Mouse (Mus musculus): ENCODE results near the gene Il21r.

The Il21r gene

DNA sequence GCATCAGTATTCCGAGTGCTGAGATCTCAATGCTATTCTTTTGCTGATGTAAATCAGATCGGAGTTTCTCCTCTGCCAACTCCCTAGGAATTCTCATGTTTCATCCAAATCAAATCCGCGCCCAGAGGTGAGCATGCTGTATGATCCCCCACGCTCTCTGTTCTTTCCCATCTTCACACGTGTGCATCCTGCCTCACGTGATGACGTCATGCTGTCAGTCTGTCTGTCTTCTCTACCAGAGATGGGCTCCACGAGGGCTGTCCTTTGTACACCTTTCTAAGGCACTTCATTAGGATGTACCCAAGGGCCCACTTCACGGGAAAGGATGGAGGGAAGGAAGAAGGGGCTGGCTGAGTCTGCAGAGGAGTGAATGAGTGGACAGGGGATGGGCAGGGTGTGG, 3.1 kb upstream of the Il21r start:
- in situ Hi-C loops (cut with MboI, MseI), result loop anchor here (5.0 to 10.0 kb wide), 2 partner anchors 48 to 1425 kb away; partner anchors contain the start of genes Gm42742 (in 1 of the 2), Il4ra (in 1 of the 2), Maz (in 1 of the 2) and Prrt2 (in 1 of the 2)

DNA sequence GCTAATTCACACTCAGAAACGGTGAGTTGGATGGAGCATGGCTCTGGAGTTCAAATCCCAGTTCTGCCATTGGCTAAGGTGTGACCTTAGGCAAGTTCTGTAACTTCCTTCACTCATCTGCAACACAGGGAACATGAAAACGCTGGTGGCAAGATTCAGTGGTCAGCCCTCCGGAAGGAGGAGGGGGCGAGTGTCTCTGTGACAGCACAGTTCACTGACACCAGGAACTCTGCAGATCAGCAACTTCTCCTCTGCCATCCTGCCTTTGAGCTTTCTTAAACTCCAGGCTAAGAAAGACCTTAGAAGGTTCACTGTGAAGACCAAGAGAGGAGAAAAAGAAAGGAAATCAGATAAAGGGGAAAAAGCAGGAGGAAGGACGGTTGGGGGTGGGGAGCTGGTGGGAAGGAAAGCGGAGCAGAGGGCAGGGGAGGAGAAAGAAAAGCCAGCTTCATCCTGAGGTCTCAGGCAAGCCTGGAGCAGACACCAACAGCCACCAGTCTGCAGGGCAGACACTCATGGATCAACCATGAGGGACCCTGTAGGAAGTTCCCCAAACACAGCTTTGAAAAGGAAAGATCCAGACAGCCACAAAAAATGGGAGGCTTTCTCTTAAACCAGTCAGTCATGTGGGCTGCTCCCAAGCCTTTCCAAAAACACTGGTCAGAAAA, 2.5 kb upstream of the Il21r start:
- in situ Hi-C loops (cut with MboI, MseI), result loop anchor here (5.0 to 10.0 kb wide), 2 partner anchors 48 to 1424 kb away; partner anchors contain the start of genes Gm42742 (in 1 of the 2), Il4ra (in 1 of the 2), Maz (in 1 of the 2) and Prrt2 (in 1 of the 2)

DNA sequence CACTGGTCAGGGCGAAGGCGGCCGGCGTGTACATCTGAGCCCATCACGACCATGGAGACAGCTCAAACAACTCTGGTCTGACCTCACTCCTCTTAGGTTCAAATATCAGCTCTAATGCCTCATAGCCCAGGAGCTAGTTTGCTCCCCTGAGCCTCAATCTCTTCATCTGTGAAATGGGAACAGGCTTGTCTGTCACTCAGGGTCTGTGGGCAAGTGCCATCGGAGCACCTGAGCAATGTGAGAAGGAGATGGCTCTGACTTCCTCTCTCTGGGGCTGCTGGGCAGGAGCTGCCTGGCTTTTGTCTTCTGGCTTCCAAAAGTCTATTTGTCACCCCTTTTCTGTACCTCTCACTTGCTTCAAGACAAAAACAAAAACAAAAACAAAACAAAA, 2.0 kb upstream of the Il21r start:
- in situ Hi-C loops (cut with MboI, MseI), result loop anchor here (5.0 to 10.0 kb wide), 2 partner anchors 49 to 1424 kb away; partner anchors contain the start of genes Gm42742 (in 1 of the 2), Il4ra (in 1 of the 2), Maz (in 1 of the 2) and Prrt2 (in 1 of the 2)

DNA sequence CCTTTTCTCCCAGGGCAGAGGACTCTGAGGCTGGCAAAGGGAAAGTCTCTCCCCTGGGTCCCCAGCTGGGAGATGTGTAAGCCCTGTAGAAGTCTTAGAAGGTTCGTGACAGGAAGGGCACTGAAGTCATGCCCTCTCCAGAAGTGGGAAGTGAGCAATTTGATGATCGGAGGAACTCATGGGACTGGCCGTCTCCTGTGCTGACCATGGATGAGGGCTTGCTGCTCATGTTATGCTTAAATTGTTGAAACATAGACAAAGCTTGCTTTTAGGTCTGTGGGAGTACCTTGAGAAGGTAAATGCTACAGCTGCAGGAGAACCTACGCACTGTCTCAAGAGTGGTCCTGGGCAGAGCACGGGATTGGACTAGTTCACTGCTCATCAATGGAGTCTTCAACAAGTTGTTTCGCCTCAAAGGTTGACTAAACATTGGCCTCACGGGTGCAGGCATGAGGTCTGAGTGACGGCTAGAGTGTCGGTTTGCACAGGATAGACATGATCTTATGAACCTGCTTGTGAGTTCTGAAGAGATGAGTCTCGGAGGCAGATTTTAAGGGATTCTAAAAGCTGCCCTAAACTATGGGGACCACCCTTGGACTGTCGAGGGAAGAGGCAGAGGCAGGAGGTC, 1.3 kb upstream of the Il21r start:
- in situ Hi-C loops (cut with MboI, MseI), result loop anchor here (5.0 to 10.0 kb wide), 2 partner anchors 50 to 1423 kb away; partner anchors contain the start of genes Gm42742 (in 1 of the 2), Il4ra (in 1 of the 2), Maz (in 1 of the 2) and Prrt2 (in 1 of the 2)

DNA sequence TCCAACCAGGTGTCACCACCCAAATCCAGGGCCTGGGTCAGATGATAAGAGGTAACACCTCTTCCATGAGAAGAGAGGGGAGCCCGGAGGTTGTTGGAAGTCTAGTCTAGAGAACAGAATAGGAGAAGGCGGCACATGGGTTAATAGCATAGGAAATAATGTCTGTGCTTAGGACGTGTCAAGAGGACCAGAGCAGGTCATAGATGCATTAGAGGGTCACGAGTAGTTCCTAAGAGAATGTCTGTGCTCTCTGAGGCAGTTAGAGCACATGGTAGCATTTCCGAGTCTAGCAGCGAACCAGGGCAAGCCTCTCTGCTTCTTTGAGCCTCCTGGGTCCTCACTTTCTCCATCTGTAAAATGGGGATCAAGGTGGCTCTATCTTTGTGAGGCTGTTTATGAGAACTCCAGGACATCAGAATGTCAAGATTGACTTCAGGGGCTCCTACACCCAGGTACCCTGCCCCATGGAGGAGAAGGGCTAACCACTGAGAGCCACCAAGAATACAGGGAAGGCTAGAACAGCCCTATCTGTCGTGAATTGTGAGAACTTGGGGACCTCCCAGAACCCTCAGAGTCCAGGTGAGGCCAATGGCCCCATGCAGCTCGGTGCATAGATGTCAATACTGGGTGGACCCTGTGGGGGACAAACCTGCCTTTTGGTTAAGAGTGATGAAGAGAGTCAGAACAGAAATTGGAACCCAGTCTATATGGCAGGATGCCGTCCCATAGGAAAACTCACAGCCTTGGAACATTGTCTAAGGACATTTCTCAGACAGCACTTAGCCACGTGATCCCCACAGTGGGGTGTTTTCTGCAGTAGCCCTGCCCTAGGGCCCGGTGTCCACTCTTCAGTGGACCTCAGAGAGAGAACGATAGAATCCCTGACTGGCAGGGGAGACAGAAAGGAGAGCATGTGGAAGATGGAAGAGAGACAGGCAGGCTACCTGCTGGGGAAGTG, 1.4 kb downstream of the Il21r start:
- in situ Hi-C loops (cut with MboI, MseI), result loop anchor here (5.0 to 10.0 kb wide), 3 partner anchors 38 to 1420 kb away; partner anchors contain the start of genes Gm42742 (in 1 of the 2), Il4ra (in 1 of the 2), Maz (in 1 of the 2) and Prrt2 (in 1 of the 2)

DNA sequence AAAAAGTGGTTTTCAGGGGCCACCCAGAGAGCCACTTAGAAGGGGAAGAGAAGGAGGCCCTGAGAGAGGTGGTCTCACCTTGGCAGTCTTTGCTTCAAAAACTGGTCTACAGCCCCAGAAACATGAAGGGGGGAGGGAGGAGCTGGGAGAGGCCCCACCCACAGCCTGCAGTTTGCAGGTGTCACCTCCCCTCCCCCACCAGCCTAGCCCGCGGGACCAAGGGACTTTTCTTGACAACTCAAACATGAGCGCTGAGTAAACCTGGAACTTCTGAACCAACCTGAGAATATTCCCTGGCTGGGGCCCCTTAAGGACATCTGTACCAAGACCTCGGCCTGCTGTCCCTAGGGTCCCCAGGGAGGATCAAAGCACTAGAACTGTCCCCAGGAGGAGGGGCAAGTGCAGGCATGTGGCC, 2.5 kb downstream of the Il21r start:
- in situ Hi-C loops (cut with MboI, MseI), result loop anchor here (5.0 to 10.0 kb wide), 2 partner anchors 37 to 1419 kb away; partner anchors contain the start of genes Gm42742 (in 1 of the 2), Maz (in 1 of the 2) and Prrt2 (in 1 of the 2)

DNA sequence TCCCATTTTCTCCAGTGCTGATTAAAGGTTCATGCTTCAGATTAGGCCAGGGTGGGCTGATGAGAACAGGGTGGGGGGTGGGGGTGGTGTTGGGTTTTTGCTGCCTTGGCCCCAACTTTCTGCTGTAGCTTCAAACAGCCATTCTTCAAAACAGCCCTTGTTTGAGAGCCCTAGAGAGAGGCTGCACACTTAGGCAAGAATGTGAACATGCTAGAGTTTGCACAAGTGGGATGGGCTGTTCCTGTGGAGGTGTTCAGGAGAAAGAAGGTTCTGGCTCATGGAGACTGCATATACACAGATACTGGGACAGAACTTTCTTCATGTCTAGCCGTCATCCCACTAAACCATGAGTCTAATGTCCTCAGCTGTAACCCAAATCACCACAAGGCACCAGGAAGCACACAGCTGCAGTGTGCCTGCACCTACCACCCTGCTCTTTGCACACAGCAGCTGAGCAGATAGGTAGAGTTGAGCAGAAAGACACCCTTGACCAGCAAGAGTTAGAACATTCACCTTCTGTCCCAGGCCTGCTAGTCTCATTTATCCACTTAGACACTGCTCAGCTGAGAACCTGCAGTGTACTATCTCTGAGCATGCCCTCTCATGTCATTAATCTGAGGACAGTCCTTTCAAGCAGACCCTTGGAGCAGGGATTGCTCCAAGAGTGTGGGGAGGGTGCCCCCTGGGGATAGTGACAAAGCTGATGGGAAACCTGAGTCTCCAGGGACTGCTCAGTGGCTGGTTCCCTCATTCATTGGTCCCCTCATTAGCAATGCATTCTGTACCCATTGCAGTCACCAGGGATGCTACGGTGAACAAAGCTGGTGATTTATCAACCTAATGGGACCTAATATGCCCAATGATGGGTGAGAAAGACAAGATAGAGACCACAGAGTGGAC, 3.3 kb downstream of the Il21r start:
- in situ Hi-C loops (cut with MboI, MseI), result loop anchor here (5.0 to 10.0 kb wide), 2 partner anchors 36 to 1418 kb away; partner anchors contain the start of genes Gm42742 (in 1 of the 2), Maz (in 1 of the 2) and Prrt2 (in 1 of the 2)

DNA sequence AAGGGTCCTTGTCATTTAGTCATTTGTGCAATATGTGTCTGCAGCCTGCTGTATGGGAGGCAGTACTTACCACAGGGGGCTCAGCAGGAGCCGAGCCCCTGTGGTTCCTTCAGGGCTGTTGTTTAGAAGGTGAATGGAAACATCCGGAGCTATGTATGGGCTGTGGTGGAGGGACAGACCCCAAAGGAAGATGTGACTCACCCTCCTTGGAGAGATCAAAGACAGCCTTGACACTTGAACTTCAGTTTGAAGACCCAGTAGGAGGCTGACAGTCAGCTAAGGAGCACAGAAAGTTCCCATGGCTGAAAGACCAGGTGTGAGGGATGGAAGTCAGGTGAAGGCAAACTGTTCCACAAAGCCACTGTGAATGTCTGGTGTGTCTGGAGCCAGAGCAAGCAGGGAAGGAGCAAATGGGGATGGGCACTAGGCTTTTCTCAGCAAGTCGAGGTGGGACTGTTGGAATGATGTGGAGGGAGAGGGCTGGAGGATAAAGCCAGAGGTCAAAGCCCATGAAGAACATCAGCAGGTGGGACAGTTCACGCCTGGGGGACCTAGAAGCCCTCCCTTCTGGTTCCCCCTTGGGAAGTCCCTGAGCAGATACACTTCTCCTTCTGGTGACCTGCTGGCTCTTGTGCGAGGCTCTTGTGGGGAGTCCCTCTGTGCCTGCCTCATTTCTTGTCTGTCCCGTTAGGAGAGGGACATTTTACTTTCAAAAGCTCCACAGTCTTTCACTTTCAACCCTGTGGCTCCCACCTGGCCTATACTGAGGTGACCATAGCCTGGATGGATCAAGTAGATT, 4.4 kb downstream of the Il21r start:
- in situ Hi-C loops (cut with MboI, MseI), result loop anchor here (5.0 to 10.0 kb wide), 2 partner anchors 35 to 1417 kb away; partner anchors contain the start of genes Gm42742 (in 1 of the 2), Maz (in 1 of the 2) and Prrt2 (in 1 of the 2)

DNA sequence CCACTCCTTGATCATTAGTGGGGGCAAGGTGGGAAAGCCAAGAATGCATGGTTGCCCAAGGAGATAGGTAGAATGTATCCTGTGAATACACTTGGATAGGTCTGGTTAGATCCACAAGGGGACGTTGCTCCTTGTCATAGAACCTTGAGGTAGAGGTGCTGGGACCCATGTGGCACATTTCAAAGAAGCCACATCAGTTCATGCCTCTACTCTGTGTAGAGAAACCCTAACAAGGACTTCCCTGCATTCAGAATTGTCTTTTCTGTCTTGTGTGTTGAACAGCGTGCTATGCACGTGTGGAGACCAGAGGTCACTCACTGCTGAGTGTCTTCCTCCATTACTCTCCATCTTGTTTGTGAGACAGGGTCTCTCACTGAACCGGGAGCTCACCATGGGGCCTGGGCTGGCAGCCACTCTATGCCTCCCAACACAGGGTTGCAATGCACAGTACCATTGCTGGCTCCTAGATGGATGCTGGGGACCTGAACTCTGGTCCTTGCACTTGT, 5.0 kb downstream of the Il21r start:
- in situ Hi-C loops (cut with MboI, MseI), result loop anchor here (5.0 to 10.0 kb wide), 2 partner anchors 34 to 1417 kb away; partner anchors contain the start of genes Gm42742 (in 1 of the 2), Maz (in 1 of the 2) and Prrt2 (in 1 of the 2)

DNA sequence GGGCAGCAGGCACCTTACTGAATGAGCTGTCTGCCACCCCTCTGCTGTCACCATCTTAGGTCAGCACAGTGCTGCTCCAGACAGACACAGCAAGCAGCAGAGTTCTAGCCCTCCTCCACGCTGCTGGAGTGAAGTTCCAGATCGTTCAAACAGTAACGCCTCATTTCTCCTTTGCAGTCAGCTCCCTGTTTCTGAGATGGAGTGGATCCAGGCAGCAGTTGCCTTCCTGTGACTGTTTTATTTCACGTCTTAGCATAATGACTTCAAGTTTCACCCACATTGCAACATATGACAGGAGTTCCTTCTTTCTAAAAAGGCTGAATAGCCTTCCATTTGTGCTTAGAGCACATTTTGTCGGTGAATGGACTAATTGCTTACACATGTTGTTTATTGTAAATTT, 10.3 kb downstream of the Il21r start:
- in situ Hi-C loops (cut with MboI, MseI), result no loop called here

DNA sequence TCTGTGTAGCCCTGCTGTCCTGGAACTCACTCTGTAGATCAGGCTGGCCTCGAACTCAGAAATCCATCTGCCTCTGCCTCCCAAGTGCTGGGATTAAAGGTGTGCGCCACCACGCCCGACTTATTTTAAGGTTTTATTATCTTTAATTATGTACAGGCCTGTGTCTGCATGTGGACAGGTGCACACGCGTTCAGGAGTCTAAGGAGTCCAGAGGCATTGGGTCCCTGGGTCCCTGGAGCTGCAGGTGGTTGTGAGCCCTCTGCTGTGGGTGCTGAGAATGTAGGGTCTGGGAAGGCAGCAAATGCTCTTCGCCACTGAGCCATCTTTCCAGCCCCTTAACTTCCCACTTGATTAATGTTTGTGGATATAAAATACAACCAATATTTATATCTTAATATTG, 12.2 kb downstream of the Il21r start:
- in situ Hi-C loops (cut with MboI, MseI), result no loop called here

DNA sequence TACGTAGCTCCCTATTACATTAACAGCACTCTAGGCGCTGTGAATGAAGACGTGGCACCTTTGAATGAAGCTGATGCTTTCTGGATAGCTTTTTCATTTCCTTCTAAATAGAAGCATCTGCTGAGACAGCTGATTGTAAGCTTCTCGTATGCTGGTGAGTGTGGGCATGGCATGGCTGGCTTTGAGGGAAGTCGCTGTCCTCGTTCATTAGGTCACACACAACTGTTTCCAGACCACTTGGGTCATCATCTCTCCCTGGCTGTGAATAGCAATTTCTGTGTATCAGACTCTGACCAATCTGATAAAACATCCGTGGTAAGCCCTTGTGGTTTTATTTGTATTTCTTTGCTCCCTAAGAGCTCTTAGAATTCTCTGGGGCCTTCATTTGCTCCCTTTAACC, 14.8 kb downstream of the Il21r start:
- in situ Hi-C loops (cut with MboI, MseI), result no loop called here

DNA sequence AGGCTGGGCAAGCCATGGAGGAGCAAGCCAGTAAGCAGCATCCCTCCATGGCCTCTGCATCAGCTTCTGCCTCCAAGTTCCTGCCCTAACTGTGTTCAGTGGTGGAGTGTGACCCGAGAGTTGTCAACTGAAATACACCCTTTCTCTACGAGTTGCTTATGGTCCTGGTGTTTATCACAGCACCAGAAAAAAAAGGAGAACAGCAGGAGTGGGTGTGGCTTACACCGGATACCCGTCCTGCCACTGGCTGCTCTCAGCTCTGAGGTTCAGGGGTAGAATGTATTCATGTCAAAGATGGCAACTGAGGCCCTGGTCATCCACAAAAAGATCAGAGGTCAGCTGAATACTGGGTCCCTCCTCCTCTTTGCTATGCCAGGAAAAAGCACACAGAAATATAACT, 16.8 kb downstream of the Il21r start:
- in situ Hi-C loops (cut with MboI, MseI), result no loop called here

DNA sequence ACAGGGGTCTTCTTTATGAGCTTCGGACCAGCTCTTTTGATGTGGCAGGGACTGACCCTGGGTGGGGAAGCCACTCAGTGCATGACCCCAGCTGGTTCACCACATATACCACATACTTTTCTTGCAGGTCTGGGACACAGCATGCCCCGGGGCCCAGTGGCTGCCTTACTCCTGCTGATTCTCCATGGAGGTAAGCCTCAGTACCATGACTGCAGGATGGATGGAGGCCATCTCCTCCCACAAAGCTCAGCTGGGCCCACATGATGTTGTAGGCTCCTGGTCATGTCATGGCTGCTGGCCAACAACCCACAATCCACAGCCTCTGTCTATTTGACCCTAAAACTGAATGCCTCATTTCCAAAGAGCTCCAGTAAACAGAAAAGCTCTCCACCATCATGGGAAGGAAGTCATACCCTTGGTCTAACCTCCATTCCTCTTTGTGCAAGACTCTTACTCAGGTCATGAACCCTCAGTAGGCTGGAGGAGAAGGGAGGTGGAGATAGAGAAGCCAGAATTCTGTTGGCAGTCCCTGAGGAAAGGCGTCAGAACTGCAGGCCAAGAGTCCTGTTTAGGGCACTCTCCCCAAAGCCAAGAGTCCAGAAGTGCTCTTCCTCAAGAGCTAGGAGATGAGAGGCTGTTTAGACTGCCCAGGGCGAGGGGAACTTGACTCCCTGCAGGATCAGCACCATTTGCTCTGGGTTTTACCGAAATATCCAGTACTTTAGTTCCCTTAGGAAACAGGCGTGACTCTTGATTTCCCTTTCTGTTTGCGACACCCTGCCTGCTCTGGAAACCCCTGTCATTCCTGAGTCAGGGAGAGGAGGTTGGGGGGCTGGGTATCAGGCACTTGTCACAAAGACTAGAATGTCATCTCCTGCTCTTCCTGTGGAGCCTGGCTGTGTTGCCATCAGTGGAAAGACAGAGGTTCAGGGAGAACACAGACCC, 19.8 kb downstream of the Il21r start:
- in situ Hi-C loops (cut with MboI, MseI), result no loop called here

DNA sequence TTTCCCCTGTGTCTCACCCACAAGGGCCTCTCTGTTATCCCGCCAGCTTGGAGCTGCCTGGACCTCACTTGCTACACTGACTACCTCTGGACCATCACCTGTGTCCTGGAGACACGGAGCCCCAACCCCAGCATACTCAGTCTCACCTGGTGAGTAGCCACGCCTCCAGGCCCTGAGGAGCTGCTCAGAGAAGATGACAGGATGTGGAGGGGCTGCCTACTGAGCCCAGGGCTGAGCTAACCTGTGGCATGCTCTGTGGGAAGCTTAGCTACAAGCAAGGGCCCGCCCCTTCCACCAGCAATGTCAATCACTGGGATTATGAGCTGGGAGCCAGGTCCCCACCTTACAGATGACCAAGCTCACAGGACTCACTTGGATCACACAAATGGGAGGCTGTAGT, 22.0 kb downstream of the Il21r start:
- in situ Hi-C loops (cut with MboI, MseI), result no loop called here

DNA sequence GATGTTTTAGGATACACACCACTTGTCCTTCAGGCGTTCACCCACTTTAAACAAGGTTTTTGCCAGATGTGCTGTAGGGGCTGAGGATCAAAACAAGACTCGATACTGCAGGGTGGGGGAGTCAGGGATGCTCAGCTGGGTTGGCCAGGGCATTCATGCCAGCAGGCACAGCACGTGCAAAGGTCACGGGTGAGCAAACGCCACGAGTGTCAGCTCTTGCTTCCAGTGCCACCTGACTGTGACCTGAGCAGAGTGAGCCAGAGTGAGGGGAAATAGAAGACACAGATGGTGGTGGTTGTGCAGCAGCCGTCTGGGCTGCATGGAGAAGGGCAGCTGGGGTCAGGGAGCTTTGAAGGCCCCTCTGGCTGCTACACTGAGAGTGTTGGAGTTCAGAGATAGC, 22.6 kb downstream of the Il21r start:
- in situ Hi-C loops (cut with MboI, MseI), result no loop called here

DNA sequence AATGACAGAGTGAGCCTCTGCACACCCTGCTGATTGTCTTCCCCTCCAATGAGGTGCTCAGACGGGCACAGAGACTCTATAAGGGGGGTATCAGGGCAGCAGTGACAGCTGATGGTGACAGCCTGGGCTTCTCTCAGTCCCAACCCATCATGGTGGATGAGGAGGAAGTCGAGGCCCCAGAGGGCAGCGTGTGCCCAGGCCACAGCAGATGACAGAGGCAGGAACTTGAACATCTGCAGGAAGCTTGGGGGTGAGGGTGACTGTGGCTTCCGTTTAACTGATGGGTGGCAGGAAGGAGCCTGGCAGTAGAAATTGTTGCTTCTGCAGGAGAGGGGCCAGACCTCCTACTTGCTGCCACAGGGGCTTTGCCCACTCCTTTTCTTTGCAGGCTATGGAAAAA, 27.1 kb downstream of the Il21r start:
- in situ Hi-C loops (cut with MboI, MseI), result no loop called here

DNA sequence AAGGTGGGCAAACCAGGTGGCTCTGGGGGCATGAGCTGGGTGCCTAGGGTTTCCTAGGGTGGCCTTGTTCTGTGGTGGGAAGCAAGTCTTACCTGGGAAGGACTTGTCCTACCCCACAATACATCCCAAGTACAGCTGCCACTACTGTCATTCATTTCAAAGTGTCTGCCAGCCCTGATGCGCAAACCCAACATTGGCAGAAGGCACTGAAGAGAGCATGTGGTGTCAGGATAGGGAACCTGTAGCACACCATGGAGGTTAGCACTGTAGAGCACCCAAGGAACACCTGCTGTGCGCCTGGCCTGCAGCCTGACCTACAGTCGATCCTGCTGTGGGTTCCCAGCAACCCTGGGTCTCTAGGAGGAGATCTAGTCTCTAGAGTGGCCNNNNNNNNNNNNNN, 27.8 kb downstream of the Il21r start:
- in situ Hi-C loops (cut with MboI, MseI), result no loop called here
